Mouse (Mus musculus): ENCODE data around the gene Phactr2. TPM values are rescaled to one million over a fixed set of nuclear protein-coding genes. Genes with fewer than 3 reads are reported as not detected.

The Phactr2 gene
- total RNA-seq, 2 experiments from 2014 or later: 13.3 to 15.6 TPM

- DNase-seq: no peak
These were observed 25.7 kb downstream of the Phactr2 start for GRCm38 (mm10) chr10:13448283-13449045.

DNA sequence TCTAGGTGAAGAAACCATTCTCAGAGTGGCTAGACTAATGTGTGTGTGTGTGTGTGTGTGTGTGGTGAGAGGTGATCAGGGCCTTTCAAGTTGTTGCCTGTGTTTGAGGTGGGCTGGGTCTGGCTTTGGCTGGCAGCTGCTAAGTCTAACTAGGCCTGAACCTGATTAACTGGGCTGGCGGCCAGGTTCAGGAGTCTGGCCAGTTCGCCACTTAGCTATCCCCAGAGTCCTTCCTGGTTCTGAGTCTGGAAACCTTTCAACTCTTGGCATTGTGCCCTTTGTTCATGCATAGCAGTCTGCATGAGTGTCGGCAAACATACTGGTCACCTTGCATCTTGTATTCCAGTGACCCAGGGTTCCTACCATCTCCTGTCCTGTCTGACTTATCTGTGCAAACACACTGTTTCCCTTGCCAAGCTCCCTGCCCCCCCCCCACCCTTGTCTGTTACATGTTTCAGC is 27.4 kb downstream of the Phactr2 start:
- peak; percentile 18 for DNase-seq

DNA sequence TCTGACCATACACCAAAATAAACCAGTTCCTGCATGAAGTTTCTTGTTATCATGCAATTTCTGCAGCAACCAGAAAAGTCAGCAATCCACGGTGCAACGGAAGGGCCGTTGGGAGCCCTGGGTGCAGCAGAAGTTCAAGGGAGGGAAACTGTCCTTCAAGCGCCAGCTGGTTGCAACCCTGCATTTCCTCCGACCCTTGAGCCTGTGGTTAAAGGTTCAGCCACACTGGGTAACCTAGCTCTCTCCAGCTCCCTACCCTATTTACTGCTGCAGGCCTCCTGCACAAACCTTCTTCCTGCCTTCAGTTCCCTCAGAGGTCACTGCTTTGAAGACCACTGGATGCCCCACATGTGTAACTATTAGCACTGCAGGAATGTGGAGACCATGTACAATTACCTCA is 30.0 kb downstream of the Phactr2 start:
- DNase-seq: no peak

DNA sequence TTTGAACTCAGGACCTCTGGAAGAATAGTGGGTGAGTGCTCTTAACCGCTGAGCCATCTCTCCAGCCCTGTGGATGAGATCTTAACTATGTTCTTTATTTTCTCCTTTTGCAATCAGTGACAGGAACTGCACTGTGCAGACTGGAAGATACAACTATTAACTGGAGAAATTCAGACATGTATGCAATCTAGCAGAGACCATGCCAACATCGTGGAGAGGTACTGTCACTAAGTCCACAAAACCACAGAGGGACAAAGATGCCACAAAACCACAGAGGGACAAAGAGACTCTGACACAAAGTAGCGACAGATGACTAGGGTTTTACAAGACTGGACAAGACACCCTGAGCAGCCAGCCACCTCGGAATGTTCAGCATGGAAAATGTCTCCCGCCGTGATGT is 30.6 kb downstream of the Phactr2 start:
- DNase-seq: no peak

- no peak for DNase-seq
These were observed 33.9 kb downstream of the Phactr2 start for GRCm38 (mm10) chr10:13440292-13440691.

DNA sequence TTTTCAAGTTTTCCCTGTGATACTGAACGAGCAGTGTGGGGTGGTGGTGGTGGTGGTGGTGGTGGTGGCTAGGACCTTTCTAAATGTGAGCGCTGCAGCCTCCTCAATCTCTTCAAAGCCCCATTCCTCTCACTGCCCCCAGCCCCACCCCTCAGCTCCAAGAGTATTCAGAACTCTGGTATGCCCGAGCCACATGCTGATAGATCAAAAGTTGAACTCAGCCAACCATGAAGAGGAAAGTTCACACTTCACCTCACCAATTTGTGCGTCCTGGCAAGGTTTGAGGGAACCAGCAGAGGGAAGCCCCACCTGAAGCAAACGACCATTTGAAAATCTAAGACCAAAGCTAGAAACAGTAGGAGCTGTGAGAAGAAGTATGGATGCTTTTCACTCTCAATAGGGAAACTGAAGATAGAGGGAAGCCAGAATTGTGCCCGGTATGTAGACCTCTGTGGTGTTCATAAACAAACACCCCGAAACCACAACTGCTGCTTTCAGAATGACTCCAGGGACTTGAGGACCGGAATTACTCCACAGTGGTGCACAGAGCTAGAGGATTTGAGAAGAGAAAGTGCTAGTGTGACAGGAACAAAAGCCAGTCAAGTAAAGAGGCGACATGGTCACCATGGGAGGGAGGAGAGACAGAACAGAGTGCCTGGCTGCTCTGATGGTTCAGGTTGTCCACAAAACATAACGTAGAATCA is 35.9 kb downstream of the Phactr2 start:
- no peak for DNase-seq

- no peak for DNase-seq
These were observed 37.2 kb downstream of the Phactr2 start for GRCm38 (mm10) chr10:13437011-13437410.

DNA sequence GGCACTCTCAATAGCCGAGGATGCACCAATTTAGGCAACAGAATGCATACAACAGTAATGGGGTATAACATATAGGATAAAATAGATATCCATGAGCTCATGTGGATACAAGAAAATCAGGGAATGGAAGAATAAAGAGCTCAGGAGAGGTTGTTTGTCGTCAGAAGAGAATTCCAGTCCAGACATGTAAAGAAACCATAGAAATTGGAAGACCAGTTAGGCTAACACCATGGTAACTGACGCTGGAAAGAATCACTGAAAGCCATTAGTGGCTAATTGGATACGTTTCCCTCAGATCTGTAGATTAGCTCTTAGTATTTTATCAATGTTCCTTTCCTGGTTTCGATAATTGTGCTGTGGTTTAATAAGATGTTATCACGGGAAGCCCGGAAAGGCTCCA is 41.2 kb downstream of the Phactr2 start:
- DNase-seq: no peak

DNA sequence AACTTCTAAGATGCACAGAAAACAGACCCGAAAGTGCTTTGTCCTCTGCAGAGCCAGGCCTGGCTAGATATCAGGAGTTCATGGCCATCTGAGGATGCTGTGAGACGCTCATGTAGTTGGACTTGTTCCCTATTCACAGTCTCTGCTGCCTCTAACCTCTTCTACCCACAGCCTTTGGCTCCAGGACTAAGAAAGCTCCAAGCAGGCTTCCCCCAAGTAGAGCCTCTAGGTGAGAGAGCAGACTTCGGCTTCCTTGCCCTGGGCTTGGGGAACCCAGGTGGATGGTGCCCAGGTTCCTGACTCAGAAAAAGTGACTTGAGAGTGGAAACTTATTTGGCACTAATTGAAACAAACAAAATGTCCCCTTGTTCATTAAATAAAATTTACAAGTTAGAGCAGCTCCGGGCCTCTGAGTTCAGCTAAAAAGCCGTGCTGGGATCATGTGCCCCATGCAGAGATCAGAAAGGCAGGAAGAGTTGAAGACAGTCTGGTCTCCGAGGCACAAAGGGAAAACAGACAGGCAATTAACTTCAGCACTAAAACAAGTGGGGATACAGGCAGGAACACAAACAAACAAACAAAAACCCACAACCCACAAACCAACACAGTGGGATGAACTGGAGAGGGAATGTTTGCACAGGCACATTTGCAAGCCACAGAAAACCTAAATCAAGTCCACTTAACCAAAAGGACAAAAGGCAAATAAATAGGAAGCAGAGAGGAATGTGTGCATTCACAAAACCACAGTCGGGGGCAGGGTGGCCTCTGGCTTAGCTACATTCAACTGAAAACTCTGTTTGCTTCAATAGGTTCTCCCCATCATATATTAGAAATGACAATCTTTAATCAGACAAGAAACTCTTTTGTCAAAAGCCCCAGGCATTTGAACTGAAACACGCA is 42.3 kb downstream of the Phactr2 start:
- no peak for DNase-seq

GRCm38 (mm10) chr10:13429766-13430165 is 44.4 kb downstream of the Phactr2 start:
- DNase-seq: peak; percentile 16

DNA sequence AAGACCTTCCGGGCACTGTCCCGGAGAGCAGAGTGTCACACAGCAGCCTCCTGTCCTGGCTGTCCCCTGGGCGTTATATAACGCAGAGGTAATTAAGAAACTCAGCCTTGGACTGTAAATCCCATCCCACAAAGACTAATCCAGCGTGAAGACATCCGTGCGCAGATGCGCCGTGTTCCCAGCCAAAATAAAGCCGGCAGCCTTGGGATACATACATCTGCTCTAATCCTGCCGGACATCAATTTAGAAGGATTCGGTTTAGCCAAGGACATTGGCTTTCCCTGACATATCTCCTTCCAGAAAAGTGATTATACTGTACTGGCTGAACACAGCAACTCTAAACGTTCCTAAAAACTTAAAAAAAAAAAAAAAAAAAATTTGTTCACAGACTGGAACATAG is 45.0 kb downstream of the Phactr2 start:
- DNase-seq: peak; percentile 50

DNA sequence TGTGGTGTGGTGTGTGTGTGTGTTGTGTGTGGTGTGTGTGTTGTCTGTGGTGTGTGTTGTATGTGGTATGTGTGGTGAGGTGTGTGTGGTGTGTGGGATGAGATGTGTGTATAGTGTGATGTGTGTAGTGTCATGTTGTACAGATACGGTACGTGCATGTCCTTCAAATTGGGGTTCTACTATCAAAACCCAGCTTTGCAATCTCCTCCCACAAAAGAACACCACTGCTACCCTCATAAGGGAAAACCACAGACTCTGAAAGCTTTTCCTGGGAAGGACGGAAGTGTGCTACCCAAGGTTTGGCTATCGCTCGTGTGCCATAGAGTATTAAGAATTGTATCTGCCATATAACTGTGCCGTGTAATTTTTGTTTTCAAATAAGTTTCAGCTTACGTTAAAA is 45.7 kb downstream of the Phactr2 start:
- DNase-seq: no peak

DNA sequence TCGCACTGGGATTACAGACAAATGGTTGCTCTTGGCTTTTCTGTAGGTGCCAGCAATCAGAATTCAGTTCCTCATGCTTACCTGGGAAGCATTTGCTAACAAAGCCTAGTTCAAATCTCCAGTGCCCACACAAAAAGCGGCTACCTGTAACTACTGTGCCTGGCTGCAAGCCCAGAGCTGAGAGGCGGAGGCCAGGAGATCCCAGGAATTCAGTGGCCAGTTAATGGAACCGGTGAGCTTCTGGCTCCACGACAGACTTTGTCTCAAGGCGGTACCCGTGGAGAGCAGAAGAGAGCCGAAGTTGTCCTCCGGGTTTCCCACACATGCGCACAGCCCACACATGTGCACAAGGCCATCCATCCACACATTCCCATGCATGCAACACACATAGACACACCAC is 46.6 kb downstream of the Phactr2 start:
- DNase-seq: no peak

GRCm38 (mm10) chr10:13425198-13425597 is 49.0 kb downstream of the Phactr2 start:
- peak; percentile 71 for DNase-seq

GRCm38 (mm10) chr10:13424508-13424907 is 49.7 kb downstream of the Phactr2 start:
- no peak for DNase-seq

DNA sequence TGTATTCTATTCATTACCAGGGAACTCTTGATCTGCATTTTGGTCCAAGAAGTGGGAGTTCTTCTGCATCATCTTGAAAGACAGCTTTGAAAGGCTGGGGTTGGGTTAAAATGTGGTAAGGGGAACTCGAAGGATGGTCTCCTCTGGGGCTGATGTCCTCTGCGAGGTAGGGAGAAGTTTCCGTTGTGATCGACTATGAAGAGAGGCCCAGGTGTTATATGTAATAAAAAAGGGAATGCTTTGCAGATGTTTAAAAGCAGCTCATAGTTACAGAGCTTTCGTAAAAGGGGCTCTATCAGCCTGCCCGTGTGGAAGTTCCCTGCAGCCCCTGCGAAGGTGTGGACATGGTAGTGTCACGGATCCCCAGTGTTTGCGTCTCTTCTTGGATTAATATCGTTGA is 50.2 kb downstream of the Phactr2 start:
- no peak for DNase-seq

DNA sequence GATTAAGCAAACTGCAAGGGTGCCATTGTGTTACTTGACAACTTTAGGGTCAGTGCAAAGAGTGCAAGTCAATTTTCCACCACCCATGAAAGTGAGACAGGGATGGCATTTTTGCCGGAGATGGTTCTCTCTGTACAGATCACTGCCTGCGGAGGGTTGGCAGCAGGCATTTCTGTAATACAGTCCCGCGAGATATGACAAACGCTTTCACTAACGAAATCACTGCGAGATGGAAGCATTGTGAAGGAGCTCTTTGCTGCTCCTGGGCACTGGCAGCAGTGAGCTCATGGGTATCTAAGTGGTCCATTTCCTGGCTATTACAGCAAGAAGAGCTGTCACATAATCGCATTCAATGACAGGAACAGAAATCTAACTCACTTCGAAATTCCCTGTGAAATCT is 52.1 kb downstream of the Phactr2 start:
- DNase-seq: no peak

DNA sequence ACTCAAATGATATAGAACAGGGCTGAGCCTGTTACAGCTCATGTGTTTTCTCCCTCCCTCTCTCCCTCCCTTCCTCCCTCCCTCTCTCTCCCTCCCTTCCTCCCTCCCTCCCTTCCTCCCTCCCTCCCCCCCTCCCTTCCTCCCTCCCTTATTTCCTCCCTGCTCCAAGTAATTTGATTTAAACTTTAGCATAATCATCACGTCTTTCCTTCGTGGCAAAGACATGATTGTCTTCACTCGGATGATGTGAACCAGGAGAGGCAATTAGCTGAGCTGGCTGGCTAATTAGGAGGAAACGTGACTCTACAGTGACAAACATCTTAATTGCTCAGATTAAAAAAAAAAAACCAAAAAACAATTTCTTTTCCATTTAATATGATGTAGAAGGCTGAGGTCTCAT is 55.0 kb downstream of the Phactr2 start:
- DNase-seq: no peak

DNA sequence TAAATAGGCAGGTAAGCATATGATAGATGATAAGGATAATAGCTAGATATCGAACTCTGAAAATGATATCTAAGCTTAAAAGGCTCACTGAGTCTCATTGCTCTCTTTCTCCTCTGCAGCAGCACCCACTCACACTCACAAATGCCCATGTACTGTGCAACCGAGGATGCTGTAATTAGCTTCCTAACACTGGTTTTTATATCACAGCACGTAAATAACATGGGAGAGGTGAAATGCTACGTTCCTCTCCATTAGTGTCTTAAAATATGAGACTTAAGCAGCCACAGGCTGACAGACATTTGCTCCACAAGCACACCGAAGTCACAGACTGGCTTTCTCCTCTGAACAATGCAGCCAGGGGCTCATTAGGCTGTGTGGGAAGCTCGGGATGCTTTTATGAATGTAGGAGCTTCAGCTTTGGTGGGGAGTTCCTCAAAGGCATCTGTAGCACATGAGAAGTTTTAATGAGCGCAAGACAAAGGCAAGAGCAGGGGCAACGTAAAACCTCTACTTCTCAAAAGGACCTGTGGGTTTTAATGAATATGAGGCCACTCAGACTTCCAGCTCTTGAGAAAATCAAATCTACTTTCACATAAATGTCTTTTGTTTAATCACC is 58.6 kb downstream of the Phactr2 start:
- no peak for DNase-seq

DNA sequence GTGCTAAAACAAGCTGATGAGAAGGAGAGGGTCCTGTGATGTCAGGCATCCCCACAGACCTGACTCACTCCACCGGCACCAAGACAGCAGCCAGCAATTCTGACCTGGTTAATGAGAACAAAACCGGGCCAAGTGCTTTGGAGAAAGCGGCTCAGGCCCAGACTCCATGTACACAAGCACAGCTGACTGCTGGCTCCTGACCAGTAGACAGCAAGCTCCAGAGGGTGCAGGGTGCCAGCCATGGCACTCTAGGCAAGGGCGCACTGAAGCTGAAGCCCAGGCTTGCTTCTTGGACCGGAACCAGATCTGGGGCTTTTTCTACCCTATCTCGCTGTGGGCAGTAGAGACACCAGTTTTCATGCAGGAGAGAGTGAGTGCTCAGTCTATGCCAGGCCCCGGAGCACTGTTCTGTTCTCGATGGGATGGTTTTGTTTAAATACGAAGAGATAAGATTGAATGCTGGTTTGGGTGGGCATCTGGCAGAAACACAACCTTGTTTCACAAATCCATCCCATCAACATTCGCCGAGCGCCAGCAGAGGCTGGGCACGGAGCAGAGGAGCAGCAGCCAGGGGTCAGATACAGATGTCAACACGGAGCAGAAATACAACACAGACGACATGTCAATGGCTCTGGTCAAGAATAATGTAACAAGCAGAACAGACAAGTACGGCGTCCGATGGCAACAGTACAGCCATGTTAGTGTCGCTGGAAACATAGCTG is 61.8 kb downstream of the Phactr2 start:
- peak; percentile 65 for DNase-seq

DNA sequence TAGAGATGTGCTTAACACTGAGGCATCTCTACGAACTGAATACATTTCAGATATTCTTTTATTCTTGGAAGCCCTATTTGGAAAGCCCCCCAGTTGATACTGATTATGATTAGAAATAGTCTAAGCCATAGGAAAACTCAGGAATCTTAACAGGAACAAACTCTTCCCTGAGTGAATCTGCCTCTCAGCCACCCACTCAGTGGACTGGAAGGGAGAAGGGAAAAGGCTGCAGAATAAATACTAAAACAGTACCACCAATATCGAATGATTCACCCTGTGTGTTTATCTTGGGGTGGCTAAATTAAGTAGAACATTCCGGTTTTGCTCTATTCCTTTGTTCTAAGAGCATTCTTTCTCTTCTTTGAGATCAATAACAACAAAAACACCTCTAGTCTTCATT is 63.2 kb downstream of the Phactr2 start:
- no peak for DNase-seq

GRCm38 (mm10) chr10:13401971-13402370 is 72.2 kb downstream of the Phactr2 start:
- no peak for DNase-seq
